Mouse (Mus musculus) lung, embryonic 15.5 days (tissue): ENCODE data around the gene Dcps. TPM values are rescaled to one million over a fixed set of nuclear protein-coding genes. Genes with fewer than 3 reads are reported as not detected.
A peak's percentile ranks its signal among the peaks of the same experiment; 100 is the strongest.

Experiments used
- ATAC-seq: fragments of 200-750 bp; cut with Nextera tagmentation; 2 replicates; pipeline ENCODE4 v1.8.0; 2017; ENCODE audit warnings: moderate number of reproducible peaks, borderline replicate concordance; ENCODE audit not compliant: low FRiP score, low TSS enrichment; ENCODE audit errors: extremely low read depth
- H3K27ac ChIP-seq: fragments of 300-500 bp; sonication (generic); 2 replicates; pipeline ENCODE4 v1.5.1; 2015; ENCODE audit warnings: moderate library complexity, mild to moderate bottlenecking, inconsistent platforms
- H3K27me3 ChIP-seq: fragments of 300-500 bp; sonication (generic); 2 replicates; pipeline ENCODE4 v1.6.1; 2015; ENCODE audit warnings: inconsistent platforms
- H3K36me3 ChIP-seq: fragments of 300-500 bp; sonication (generic); 2 replicates; pipeline ENCODE4 v1.6.1; 2015; ENCODE audit warnings: inconsistent platforms
- H3K4me1 ChIP-seq: fragments of 300-500 bp; sonication (generic); 2 replicates; pipeline ENCODE4 v1.6.1; 2015; ENCODE audit warnings: inconsistent platforms
- H3K4me2 ChIP-seq: fragments of 300-500 bp; sonication (generic); 2 replicates; pipeline ENCODE4 v1.6.1; 2015; ENCODE audit warnings: inconsistent platforms, mild to moderate bottlenecking, moderate library complexity
- H3K4me3 ChIP-seq: fragments of 300-500 bp; sonication (generic); 2 replicates; pipeline ENCODE4 v1.5.1; 2015; ENCODE audit warnings: mild to moderate bottlenecking, inconsistent platforms
- H3K9ac ChIP-seq: fragments of 300-500 bp; sonication (generic); 2 replicates; pipeline ENCODE4 v1.6.1; 2015; ENCODE audit warnings: inconsistent platforms
- H3K9me3 ChIP-seq: fragments of 300-500 bp; sonication (generic); 2 replicates; pipeline ENCODE4 v1.6.1; 2016; ENCODE audit warnings: inconsistent platforms
- WGBS: fragments of 180-500 bp; shearing (Covaris S2); methylation state at CpG from one replicate; pipeline ENCODE4 v1.1.7; 2015; 5-methylcytosine and 5-hydroxymethylcytosine counted together
- polyA plus RNA-seq: library from polyadenylated mRNA; unstranded; fragments of >200 nt; fragmentation: Nextera tagmentation; extraction: Ambion mirVana; gene quantifications from 2 replicates; pipeline ENCODE4 v1.2.1, GENCODE M21; 2015

Dcps gene
- polyA plus RNA-seq, 1 experiment from 2014 or later: 92.6 TPM

DNA sequence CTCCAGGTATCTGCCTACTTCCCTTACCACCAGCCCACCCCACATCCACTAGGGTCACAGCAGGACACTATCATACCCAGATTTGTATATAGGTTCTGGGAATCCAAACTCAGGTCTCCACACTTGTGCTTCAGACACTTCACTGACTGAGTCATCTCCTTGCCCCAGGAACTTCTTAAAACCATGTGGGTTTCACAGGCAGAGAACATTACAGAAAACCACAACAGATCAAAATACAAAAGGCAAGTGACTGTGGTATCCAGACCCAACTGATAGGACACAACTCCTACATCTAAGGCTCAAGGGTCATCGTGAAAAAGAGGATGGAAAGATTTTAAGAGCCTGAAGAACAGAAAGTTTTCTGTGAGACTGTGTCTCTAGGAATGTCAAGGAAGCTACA, 2.5 kb downstream of the Dcps start:
- no peak overlapping the region for H3K4me2 ChIP-seq
- no peak for ATAC-seq
- no peaks in the 10 kb centered on the region for H3K27me3 ChIP-seq

DNA sequence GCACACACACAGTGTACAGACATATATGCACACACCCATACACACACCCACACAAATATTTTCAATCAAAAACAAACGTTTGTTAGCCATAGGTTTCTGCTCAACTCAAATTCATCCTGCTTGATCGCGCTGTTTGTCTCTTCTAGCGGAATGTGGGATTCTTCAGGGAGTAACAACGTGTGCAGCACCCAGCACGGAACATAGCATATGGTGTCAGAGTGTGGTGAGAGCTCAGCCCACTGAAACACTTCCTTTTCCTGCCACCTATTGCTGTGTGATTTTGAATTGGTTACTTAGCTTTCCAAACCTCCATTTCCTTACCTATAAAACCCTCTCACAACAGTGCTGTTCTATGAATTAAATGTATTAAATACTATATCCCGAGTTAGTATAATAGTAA, 5.8 kb downstream of the Dcps start:
- no peak overlapping the region for H3K27ac ChIP-seq
- no peaks in the 10 kb centered on the region for H3K27me3 ChIP-seq
- 90% methylated on average over 7 of the region's 7 CpGs for WGBS
- ATAC-seq: no peak
- H3K4me2 ChIP-seq: no peak overlapping the region
- H3K9ac ChIP-seq: no peak overlapping the region
- no peaks in the 10 kb centered on the region for H3K9me3 ChIP-seq
- peaks cover 11% of the 10 kb centered on the region; the same call in 1 of the 2 replicates for H3K4me1 ChIP-seq
- no peak overlapping the region for H3K4me3 ChIP-seq
- H3K36me3 ChIP-seq: peaks cover 6% of the 10 kb centered on the region; the same call in 1 of the 2 replicates

More for the DNA sequence above, 2.5 kb downstream of the Dcps start:
- Histone ChIP-seq H3K4me3 (no peak overlapping the region), H3K9me3 (no peaks in the 10 kb centered on the region), H3K36me3 (peaks cover 6% of the 10 kb centered on the region; the same call in 1 of the 2 replicates), H3K27ac (no peak overlapping the region), H3K4me1 (peaks cover 12% of the 10 kb centered on the region; the same call in 1 of the 2 replicates), H3K9ac (no peak overlapping the region)
- 81% methylated on average over 1 of the region's 1 CpGs for WGBS

DNA sequence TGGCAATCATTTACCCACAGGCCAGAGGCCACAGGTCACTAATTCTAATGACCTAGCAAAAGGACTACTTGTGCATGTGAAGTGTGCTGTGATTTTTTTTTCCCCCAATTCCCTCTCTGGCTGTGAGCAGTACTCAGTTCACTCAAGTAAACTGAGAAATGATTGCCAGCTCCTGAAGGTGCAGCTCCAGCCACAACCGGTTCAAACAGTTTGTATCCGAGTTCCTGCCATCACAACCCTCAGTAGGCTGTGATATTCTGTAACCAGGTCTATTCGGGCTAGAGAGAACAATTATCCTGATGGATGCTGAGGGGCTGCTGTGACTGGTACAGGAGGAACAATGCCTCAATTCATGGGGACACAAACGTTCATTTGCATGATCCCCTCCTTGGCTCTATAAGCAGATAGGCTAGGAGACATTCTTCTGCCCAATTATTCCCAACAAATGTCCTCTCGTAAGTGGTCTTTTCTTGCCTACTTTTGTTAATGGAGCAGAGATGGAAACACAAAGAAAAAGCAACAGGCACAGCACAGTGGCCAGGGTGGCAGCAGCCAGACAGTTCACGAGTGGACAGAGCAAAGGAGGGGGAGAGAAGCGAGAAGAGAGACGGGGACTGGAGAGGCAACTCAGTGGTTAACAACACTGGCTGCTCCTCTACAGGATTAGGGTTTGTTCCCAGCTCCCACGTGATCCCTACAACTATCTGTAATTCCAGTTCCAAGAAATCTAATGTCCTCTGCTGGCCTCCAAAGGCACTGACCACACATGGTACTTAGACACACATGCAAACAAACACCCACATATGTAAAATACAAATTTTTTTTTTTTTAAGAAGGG, 8.8 kb downstream of the Dcps start:
- Histone ChIP-seq H3K27me3 (no peaks in the 10 kb centered on the region), H3K4me1 (no peaks in the 10 kb centered on the region), H3K9ac (no peak overlapping the region), H3K36me3 (peaks cover 6% of the 10 kb centered on the region; the same call in 1 of the 2 replicates), H3K27ac (no peak overlapping the region), H3K4me3 (no peak overlapping the region), H3K9me3 (no peaks in the 10 kb centered on the region), H3K4me2 (no peak overlapping the region)
- no peak for ATAC-seq
- 51% methylated on average over 9 of the region's 9 CpGs for WGBS

DNA sequence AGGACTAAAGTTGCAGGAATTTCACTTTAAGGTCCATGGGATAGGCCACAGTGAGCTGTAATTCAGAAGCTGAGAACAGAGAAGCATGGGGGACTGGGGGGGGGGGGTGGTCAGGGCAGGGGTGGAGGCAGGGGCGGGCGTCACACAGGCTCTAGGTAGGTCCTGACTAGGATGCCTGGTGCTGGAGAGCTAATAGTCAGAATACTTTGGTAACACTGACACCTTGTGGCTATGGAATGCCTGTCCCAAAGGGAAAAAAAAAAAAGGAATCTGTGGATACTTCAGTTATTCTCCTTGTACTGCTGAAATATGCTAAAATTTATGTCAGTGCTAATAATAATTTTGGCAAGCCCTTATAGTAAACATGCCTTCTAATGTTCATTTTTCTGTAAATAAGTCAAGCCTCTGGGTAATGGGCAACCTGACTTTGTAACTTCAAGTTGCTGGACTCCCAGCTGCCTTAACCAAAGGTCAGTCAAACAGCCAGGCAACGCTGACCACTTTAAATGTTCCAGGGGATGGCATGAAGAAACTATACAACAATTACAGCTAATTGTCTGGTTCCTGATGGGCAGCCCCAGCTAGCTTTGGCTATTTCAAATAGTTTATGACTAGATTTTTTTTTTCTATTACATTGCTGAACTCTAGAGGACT, 9.6 kb downstream of the Dcps start:
- 32% methylated on average over 3 of the region's 3 CpGs for WGBS
- no peak overlapping the region for H3K4me2 ChIP-seq
- H3K4me3 ChIP-seq: no peak overlapping the region
- H3K9ac ChIP-seq: no peak overlapping the region
- H3K36me3 ChIP-seq: peaks cover 6% of the 10 kb centered on the region; the same call in 1 of the 2 replicates
- no peaks in the 10 kb centered on the region for H3K27me3 ChIP-seq
- ATAC-seq: no peak
- no peaks in the 10 kb centered on the region for H3K4me1 ChIP-seq
- H3K9me3 ChIP-seq: no peaks in the 10 kb centered on the region
- no peak overlapping the region for H3K27ac ChIP-seq

DNA sequence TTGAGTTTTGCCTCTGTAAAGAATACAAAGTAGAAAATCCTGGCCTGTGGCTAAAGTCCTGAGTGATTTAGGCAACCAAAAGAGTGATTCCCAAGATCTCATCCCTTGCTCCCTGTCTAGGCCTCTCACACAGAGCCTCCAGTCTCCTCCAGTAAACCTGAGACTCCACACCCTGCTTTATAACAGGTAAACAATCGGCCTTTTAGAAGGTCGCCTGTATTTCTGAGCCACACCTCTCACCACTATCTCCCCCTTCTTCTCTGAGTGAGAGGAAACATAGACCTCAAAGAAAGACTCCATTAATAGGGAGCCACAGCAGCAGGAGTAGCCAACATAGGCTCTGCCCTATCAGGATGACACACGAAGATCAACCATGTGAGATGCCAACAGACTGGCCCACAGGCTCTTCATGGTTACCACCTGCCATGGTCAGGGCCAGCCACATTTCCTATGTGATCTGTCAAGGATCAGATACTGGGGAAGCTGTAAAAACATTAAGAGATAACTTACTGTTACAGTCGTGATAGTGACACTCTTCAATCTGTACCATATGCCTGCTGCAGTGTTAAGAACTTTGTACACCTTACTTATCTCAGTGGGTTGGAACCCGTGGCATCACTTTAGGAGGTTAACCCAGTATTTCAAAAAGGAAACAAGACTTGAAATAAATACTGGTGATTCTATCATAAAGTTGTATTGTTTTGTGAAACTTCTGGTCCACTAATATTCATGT, 11.6 kb downstream of the Dcps start:
- WGBS: 73% methylated on average over 5 of the region's 5 CpGs
- no peak overlapping the region for H3K4me2 ChIP-seq
- H3K27me3 ChIP-seq: no peaks in the 10 kb centered on the region
- H3K4me1 ChIP-seq: no peaks in the 10 kb centered on the region
- H3K36me3 ChIP-seq: no peaks in the 10 kb centered on the region
- H3K27ac ChIP-seq: no peak overlapping the region
- H3K9ac ChIP-seq: no peak overlapping the region
- ATAC-seq: no peak
- no peak overlapping the region for H3K4me3 ChIP-seq
- no peaks in the 10 kb centered on the region for H3K9me3 ChIP-seq

DNA sequence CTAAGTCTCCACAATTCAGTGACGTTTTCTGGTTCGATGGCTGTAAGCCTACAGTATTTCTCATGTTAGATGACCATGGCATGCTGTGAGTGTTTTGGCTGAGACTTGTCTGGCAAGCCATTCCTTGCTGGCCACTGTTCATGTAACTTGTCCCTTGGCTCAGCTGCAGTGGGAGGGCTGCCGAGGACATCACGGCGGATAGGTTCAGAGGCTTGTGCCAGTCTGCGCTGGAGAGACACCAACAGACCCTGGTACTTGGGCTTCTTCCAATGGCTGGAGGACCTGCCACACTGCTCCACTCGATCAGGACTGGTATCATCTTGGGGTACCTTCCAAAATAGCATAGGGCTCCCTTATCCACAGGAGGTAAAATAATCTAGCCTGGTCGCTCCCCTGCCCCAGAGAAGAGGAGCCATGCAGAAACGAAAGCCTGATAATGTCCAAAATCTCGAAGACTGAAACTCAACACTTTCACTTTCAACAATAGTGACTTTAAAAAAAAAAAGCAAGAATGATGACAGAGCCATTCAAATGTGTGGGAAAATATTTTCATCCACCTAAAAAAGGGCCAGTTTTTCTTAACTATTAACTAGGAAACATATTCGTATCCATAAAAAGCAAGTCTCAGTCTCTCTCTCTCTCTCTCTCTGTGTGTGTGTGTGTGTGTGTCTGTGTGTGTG, 12.7 kb downstream of the Dcps start:
- Histone ChIP-seq H3K9ac (no peak overlapping the region), H3K27ac (no peak overlapping the region), H3K4me1 (no peaks in the 10 kb centered on the region), H3K4me3 (no peak overlapping the region), H3K27me3 (no peaks in the 10 kb centered on the region), H3K4me2 (no peak overlapping the region), H3K36me3 (no peaks in the 10 kb centered on the region), H3K9me3 (no peaks in the 10 kb centered on the region)
- 86% methylated on average over 11 of the region's 11 CpGs for WGBS
- ATAC-seq: no peak

DNA sequence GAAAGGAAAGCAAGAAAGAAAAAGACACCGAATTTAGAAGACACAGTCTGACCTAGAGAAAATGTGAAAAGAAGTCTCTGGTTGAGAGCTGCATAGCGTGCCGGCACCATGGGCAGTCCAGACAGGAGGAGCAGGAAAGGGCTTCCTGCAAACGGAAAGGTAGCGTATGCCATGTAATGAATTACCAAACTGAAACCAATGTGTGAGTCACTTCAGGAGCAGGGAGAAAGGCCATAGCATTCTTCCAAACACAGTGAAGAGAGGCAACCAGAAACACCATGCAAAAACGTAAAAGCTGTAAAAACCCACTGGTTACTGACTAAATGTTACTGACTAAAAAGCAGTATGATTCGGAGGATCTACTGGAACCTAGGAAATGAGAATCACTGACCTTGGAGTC, 14.1 kb downstream of the Dcps start:
- H3K36me3 ChIP-seq: no peaks in the 10 kb centered on the region
- H3K9ac ChIP-seq: no peak overlapping the region
- no peak overlapping the region for H3K27ac ChIP-seq
- no peaks in the 10 kb centered on the region for H3K9me3 ChIP-seq
- no peak overlapping the region for H3K4me2 ChIP-seq
- H3K4me3 ChIP-seq: no peak overlapping the region
- 89% methylated on average over 7 of the region's 7 CpGs for WGBS
- no peaks in the 10 kb centered on the region for H3K27me3 ChIP-seq
- ATAC-seq: no peak
- no peaks in the 10 kb centered on the region for H3K4me1 ChIP-seq

DNA sequence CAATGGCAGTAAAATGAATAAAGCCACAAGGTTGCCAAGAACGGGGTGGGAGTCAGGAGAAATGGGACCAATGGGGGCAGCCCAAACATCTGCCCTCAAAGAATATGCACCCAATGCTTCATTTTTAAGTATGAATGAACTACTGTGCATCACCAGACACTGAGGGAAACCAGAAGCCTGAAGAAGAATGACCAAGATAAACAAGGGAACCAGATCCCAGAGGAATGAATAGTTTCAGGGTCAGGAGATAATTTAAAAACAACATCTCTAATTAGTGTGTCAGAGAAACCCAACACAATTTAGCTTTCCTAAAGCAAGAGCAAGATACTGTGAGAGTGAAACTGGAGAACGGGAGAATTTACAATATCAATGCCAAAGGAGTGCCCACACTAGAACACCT, 15.2 kb downstream of the Dcps start:
- H3K36me3 ChIP-seq: no peaks in the 10 kb centered on the region
- H3K9ac ChIP-seq: no peak overlapping the region
- H3K4me3 ChIP-seq: no peak overlapping the region
- H3K9me3 ChIP-seq: no peaks in the 10 kb centered on the region
- no peak overlapping the region for H3K27ac ChIP-seq
- WGBS: 83% methylated on average over 2 of the region's 2 CpGs
- ATAC-seq: no peak
- no peaks in the 10 kb centered on the region for H3K4me1 ChIP-seq
- no peaks in the 10 kb centered on the region for H3K27me3 ChIP-seq
- H3K4me2 ChIP-seq: no peak overlapping the region

DNA sequence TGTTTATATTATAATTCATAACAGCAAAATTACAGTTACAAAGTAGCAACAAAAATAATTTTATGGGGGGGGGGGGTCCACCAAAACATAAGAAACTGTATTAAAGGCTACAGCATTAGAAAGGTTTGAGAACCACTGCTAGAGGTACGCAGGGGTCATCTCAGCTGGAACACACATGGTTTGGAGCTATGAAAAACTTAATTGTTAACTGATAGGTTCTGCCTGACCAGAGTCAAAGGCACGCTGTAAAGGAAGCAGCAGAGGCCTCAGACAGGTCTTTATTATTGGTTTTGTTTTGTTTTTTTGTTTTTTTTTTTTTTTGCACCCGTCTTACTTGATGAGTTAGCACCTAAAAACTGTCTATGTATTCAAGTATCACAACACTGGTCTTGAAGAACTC, 17.4 kb downstream of the Dcps start:
- Histone ChIP-seq H3K9ac (no peak overlapping the region), H3K27me3 (no peaks in the 10 kb centered on the region), H3K4me3 (no peak overlapping the region), H3K27ac (no peak overlapping the region), H3K9me3 (no peaks in the 10 kb centered on the region), H3K36me3 (no peaks in the 10 kb centered on the region), H3K4me2 (no peak overlapping the region), H3K4me1 (no peaks in the 10 kb centered on the region)
- no peak for ATAC-seq
- WGBS: 87% methylated on average over 3 of the region's 3 CpGs

DNA sequence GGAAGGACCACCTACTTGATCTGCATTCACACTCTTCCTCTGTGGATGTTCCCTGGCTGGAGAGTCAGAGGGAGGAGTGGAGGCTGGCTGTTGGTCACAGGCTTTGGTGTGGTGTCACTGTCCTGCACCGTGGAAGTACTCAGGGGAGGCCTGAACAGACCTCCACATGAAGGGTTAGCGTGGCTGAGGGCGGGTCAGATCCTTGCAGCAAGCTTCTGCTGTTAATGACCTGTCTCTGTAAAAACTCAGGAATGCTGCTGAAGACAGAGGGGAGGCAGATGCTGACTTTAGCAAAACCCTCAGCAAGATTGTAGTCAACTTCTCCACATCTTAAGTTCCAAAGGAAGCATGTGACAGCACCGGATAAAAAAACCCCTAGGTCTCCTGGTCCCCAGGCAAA, 19.0 kb downstream of the Dcps start:
- no peak overlapping the region for H3K4me3 ChIP-seq
- no peak for ATAC-seq
- no peaks in the 10 kb centered on the region for H3K9me3 ChIP-seq
- 67% methylated on average over 4 of the region's 4 CpGs for WGBS
- H3K27me3 ChIP-seq: no peaks in the 10 kb centered on the region
- H3K4me1 ChIP-seq: no peaks in the 10 kb centered on the region
- peak overlapping the region; percentile 58 for H3K27ac ChIP-seq
- no peaks in the 10 kb centered on the region for H3K36me3 ChIP-seq
- no peak overlapping the region for H3K4me2 ChIP-seq
- no peak overlapping the region for H3K9ac ChIP-seq

DNA sequence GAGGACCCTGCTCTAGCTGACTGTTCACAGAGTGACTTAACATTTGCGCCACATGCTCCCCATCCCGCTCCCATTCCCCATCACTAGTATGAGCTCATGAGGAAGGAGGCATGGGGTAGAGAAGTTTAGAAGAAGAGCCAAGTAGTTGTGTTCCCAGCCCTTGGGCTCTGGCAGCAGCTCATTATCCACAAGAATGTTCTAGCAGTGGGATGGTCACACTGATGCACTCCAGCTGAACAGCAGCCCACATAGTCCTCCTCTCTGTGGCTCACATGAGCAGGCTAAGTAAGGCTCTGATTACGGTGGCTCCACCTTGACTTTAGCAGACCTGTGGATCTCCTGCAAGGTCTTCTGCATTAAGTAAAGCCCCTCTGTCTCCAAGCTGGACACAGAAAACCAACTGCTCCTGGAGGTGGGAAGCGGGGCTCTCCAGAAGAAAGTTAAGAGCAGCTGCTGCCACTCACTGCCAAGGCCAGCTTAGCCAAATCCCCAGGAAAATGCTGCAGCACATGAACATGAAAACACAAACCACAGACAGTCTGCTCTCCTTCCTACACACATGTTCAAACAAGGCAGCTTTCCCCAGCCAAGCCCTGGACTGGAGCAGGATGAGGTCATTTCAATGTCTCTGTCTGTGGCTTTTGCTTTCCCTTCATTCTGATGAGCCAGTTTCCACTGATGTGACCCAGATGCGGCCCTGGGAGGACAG, 19.7 kb downstream of the Dcps start:
- Histone ChIP-seq H3K4me2 (no peak overlapping the region), H3K9ac (no peak overlapping the region), H3K27ac (peak overlapping the region; percentile 58), H3K4me1 (no peaks in the 10 kb centered on the region), H3K27me3 (no peaks in the 10 kb centered on the region), H3K9me3 (no peaks in the 10 kb centered on the region), H3K36me3 (no peaks in the 10 kb centered on the region), H3K4me3 (no peak overlapping the region)
- ATAC-seq: peak; percentile 76
- 80% methylated on average over 5 of the region's 5 CpGs for WGBS
